Mouse (Mus musculus): ENCODE results near the gene Hbq1a. TPM values are rescaled to one million over a fixed set of nuclear protein-coding genes. Genes with fewer than 3 reads are reported as not detected.

The Hbq1a gene
- total RNA-seq (2015; ENCODE audit: low replicate concordance) (28.2 and 42.2 TPM in 2 replicates), total RNA-seq (2017; ENCODE audit: low replicate concordance) (17.0 and 21.0 TPM in 2 replicates)

DNA sequence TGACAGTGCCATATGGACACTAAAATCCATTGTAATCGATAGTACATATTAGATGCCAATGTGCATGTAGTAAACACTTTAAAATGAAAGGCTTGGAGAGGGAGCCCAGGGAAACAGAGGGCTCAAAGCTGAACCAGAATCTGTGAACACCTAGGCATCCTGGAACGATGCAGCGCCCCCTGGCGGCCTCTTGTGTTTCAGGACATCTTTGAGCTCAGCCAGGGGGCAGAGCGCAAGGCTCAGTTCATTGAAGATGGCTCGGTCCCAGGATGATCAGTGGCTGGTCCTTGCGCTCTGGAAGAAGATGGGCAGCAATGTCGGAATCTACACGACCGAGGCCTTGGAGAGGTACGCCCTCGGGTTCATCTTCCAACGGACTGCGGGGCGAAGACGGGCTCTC is at the start of gene Hbq1a:
Hbq1a (plus strand) TSS at position 205 of the 400 bp plus-strand sequence.
- ATAC-seq (replicated peaks; ENCODE audit: low FRiP score, poor library complexity, severe bottlenecking), result peak; percentile 10

DNA sequence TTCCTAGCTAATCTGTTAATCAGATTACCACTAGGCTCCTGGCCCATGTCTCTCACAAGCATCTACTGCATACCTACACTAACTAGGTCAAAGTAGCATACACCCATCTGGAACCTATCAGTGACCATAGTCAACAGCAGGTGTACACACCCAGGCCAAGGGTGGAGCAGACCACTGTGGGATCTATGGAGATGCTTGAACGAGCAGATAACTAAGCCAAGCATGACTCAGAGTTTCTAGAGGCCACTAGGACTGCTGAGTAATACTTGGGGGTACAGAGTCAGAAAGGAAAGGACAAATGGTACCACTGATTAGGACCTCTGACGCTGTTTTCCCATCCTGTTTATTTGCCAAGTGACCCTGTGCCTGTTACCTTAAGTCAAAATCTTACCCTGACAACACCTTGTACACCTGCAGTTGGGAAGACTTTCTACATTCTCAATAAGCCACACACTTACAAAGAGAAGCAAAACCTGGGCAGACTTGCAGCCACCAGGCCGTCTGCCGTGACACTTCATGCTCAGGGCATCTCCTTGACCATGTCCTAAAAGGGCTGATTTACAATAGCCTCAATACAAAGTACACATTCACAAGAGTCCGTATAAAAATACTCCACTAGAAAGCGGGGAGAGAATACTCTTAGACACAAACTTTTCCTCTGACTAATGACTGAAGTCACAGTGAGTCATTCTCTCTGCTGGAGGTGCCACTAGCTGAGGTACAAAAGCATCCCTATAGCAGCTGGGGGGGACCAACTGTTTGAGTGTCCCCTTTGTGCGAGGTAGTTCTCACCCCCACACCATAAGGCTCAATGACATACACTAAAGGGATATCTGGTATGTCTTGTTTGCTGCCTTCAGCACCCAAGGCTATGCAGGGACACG is 48.7 kb upstream of the Hbq1a start:
- ATAC-seq (replicated peaks; ENCODE audit: low FRiP score, poor library complexity, severe bottlenecking), result peak; percentile 75

DNA sequence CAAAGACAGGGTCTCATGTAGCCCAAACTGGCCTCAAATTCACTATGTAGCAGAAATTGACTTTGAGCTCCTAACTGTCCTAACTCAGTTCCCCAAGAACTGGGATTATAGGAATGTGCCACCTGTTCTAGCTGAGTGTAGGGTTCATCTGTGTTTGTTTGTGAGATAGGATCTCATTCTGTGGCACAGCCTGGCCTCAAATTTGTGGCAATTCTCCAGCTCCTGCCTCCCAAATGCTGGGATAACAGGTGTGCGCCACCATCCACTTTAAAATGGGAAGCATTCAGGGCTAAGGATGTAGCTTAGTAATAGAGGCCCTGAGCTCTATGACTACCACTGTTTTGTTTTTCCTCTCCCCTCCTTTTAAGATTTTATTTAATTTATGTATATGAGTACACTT is 46.7 kb upstream of the Hbq1a start:
- no peak for ATAC-seq (replicated peaks; ENCODE audit: low FRiP score, poor library complexity, severe bottlenecking)

DNA sequence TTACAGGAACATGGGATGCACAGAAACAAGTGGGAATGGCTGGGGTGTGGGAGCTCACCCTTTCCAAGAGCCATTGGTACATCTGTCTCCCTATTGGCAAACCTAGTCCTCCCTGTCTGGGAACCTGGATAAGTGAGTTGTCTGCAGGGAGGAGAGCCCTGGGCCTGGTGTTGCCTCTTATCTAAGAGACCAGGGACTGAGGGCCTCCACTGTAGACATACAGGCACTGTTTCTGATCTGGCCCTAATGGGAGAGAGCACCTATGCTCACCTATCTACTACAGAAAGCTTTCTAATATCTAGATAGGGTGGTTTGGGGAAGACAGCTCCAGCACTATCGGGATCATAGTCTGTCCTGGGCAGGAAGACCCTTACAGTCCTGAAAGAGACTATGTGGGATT is 43.7 kb upstream of the Hbq1a start:
- ATAC-seq (replicated peaks; ENCODE audit: low FRiP score, poor library complexity, severe bottlenecking), result peak; percentile 88

DNA sequence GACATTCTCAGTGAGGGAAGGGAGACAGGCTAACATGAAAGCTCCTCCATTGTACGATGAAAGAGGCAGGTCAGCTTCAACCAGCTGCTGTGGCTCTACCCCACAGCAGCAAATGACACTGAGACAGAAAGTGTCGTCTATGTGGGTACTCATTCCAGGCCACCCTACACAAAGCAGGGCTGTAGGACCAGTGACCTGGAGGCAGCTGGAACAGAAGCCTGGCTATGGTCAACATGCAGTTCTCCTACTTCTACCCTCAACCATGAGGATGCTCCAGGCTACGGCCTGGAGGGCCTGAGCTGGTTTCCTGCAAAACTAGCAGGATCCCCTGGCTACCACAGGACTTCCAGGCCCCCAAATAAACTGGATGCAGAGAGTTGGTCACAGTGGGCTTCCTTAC is 43.3 kb upstream of the Hbq1a start:
- ATAC-seq (replicated peaks; ENCODE audit: low FRiP score, poor library complexity, severe bottlenecking), result peak; percentile 5; the same call in 1 of the 2 replicates

DNA sequence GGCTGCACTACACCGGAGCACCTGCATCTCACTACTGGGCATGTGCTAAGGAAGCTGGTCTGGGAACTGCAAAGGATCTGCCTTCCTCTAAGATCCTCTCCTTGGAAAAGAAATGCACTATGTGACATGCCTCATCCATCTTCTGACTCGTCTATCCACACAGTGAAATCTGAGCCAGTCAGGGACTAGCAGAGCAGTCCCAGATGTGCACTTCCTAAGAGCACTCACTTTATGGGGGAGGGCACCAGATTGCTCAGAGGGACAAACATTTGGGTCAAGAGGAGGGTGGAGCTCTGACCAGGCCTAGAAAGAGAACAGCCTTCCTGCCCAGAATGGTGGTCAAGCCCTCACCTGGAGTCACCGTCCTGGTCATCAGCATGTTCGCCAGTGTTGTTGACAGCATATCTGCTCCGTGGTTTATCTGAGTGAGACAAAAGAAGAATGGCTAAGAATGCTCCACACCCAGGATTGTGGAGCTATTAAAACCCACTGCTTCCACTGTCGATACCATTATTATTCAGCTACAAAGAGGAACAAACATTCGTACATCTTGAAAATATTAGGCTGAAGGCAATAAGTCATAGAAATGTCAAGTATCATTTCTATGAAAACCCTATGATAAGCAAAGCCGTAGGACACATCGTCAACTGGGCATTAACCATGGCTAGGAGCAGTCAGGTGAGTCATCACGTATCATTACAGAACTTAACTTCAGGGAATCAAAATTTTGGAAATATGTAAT is 37.0 kb upstream of the Hbq1a start:
- no peak for ATAC-seq (replicated peaks; ENCODE audit: low FRiP score, poor library complexity, severe bottlenecking)

DNA sequence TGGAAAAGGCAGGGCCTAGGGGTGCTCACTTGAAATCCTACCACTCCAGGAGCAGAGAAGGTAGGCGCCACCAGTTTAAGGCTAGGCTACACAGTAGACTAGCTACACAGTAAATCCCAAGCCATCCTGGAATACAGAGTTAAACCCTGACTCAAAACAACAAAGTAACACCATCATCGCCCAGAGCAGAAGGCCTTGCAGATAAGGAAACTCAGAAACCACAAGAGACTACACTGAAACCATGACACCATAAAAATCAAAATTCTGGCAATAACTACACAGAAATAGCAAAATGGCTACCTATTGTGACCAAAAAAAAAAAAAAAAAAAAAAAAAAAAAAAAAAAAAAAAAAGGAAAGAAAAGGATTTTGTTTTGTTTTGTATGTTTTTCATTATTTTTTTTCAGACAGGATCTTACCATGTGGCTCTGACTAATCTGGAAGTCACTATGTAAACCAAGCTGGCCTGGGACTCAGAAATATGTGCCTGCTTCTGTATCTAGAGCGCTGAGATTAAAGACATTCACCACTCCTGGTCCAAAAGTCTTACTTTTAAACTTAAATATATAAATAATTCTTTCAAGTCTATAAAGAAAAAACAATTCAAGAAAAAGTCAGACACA is 34.6 kb upstream of the Hbq1a start:
- peak; percentile 59 for ATAC-seq (replicated peaks; ENCODE audit: low FRiP score, poor library complexity, severe bottlenecking)

DNA sequence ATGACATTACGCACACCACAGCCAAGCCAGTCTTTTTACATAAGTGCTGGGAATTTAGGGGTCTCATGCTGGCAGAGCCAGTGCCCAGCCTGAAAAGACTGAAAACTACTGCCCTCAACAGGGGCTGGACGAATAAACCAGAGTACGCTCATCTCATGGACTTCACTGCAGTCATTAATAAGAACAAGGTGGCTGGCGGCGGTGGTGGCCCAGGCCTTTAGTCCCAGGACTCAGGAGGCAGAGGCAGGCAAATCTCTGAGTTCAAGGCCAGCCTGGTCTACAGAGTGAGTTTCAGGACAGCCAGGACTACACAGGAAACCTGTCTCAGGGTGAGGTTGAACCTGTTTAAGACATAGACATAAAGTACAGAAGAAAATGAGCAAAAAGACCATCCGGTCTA is 33.7 kb upstream of the Hbq1a start:
- no peak for ATAC-seq (replicated peaks; ENCODE audit: low FRiP score, poor library complexity, severe bottlenecking)

DNA sequence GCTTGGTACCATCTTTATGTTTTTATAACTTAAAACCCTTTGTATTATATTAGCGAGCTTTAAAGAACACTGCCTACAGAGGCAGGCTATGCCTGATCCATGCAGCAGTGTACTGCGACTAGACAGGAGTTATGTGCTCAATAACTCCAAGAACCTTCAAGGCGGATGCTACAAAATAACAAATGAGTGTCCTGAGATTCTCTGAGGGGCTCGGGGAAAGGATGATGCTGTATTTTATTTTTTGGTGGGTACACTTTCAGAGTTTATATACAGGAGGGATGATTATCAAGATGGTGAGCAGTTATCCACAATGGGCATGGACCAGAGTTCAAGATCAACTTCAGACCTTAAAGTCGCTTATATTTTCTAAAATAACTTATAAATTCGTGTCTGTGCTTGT is 33.1 kb upstream of the Hbq1a start:
- no peak for ATAC-seq (replicated peaks; ENCODE audit: low FRiP score, poor library complexity, severe bottlenecking)

DNA sequence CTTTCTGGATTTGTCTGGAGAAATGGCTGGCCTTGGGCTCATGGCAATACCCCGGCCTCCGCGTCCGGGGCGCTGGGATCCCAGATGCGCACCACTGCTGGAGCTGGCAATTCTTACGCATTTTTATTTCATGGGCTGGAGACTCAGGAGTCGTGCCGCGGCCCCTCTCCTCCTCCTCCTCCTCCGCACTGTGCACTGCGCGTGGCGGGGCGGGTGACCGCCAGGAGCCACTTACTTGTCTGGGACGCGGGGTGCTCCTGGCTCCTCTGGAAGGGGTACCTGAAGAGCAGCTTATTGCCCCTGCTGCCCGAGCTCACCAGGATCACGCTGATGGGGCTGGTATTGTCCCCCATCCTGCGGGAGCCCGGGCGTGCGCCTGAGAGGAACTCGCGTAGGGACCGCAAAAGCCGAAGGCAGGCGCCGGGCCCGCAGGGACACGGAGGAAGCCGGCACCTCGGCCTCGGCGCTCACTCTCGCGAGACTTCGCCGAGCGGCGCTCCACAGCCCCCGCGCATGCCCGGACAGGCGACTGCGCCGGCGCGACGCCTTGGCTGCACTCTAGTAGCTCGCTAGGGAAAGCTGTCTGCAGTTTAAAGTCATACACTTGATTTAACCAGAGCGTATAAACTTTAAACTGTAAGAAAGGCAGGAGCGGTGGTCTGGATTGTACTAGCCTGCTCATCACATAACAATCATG is 32.5 kb upstream of the Hbq1a start, which contains the start of gene Nprl3:
Nprl3 (minus strand) TSS at position 520 of the 697 bp plus-strand sequence.
- peak; percentile 54 for ATAC-seq (replicated peaks; ENCODE audit: low FRiP score, poor library complexity, severe bottlenecking)

DNA sequence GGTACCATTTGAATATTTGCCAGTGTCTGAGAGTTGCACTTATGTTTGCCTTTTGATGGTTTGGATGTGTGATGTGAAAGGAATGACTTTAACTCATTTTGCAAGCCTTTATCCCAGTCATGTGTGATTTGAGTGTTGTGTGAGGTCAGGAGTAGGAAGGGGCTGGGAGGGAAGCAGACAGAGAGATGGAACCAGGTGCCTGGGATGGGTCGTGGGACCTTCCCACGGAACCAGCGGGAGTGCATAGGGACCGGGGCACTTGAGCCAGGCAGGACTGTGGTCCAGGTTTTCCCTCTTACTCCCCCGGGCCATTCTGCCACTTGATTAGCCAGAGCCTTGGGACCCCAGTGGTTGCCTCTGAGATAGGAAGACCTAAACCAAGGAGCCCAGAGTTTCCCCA is 31.9 kb upstream of the Hbq1a start:
- peak; percentile 17 for ATAC-seq (replicated peaks; ENCODE audit: low FRiP score, poor library complexity, severe bottlenecking)

DNA sequence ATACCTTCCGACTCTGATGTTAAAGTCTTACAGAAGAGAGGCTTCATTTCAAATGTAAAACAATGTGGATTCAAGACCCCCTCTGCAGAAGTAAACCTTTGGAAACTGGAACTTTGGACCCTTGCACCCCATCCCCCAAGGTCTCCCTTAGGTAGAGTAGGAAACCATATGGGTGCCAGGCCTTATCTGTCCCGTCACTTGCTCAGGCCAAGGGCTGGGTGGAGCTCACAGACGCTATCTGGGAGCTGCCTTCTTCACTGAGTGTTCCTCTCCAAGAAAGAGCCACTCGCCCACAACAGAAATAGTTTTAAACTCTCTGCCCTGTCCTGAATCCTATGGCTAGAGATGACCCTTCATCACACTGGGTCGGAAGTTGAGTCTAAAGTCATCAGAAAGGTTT is 30.9 kb upstream of the Hbq1a start:
- ATAC-seq (replicated peaks; ENCODE audit: low FRiP score, poor library complexity, severe bottlenecking), result peak; percentile 66

DNA sequence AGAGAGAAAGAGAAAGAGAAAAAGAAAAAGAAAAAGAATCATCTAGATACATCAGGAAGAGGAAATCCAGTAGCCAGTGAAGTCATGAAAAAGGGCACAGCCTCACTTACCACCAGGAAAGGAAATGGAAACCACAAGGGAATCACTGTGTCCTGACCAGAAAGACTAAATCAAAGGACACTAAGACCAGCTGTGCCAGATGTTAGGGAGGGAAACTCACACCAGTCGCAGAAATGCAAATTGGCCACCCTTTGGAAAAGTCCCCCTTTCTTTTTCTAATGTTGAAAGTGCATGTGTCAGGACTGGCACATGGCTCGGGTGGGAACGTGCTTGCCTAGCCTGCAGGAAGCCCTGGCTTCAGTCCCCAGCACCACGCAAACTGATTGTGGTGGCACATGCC is 28.7 kb upstream of the Hbq1a start:
- ATAC-seq (replicated peaks; ENCODE audit: low FRiP score, poor library complexity, severe bottlenecking), result no peak

DNA sequence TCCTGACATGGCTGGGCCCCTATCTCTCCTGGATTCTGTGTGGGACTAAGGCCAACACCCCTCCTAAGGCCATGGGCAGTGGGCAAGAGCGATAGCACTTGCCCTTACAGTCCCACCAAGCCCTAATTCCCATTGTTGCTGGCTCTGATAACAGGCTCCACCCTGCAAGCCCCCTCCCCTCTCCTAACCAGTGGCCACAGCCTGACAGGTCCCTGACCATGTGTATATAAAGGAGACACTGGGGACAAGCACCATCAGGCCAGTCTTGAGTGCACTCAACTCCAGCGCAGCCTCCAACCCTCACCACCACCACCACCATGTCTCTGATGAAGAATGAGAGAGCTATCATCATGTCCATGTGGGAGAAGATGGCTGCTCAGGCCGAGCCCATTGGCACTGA is 23.5 kb upstream of the Hbq1a start, which contains the start of gene Hba-x:
Hba-x (plus strand) TSS at position 54 of the 400 bp plus-strand sequence.
- ATAC-seq (replicated peaks; ENCODE audit: low FRiP score, poor library complexity, severe bottlenecking), result no peak

DNA sequence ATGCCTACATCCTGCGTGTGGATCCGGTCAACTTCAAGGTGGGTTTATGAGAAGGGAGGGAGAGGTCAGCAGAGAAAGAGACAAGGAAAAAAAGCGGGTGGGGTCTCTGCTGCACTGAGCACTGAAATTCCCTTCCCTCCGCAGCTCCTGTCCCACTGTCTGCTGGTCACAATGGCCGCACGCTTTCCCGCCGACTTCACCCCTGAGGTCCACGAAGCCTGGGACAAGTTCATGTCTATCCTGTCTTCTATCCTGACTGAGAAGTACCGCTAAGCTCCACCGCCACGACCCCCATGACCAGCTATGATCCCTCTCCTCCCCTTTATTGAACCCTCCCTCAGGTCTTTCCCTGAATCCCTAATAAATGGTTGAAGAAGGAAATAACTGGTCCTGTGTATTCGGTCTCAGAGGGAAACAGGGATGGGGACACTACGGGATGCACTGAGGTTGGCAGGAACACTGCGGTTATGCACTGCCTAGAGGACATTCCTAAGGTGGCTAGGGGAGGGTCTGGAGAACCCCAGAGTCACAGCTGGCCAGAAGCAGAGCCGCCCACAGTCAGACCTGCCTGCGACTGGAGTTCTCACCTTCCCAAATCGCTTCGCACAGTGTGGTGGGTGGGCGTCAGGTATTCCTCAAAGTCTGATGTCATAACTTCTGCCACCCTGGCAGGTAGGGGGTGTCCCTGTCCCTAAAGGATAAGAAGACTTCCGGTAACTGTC is 22.0 kb upstream of the Hbq1a start:
- ATAC-seq (replicated peaks; ENCODE audit: low FRiP score, poor library complexity, severe bottlenecking), result no peak

DNA sequence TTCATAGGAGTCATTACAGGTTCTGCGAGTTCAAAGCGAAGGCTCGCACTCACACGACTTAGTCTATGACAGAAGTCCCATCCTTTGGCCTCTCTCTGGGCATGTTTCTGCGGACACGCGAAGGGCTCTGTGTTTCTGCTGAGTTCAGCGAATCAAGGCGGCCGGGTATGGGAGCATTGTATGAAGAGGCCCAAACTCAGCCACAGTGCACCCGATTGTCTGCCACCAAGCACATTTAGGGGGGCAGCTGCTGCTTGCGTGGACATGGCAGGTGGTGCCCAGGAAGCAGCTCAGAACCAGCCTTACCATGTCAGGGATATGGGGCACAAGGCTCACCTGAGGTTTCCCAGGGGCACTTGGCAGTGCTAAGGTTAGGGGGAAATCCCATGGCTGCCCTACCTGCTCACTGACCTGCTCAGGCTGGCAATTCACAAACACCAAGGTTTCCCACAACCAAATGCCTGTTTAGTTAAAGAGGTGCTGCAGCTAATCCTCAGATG is 21.4 kb upstream of the Hbq1a start:
- no peak for ATAC-seq (replicated peaks; ENCODE audit: low FRiP score, poor library complexity, severe bottlenecking)

DNA sequence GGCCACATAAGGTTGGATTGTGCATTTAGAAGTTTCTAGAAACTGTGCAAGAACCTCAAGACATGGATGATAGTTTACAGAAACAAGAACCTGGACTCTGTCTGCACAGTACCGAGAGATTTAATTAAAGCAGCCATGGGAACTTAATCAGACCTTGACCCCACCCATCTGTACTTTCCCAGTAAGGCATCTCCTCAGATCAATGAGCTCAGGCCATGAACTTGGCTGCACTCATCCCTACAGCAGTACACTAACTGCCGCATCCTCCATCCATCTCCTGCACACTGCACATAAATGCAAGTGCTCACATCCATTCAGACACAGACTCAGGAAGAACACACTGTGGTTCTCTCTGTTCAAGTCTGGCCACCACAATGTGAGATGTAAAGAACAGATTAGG is 19.2 kb upstream of the Hbq1a start:
- no peak for ATAC-seq (replicated peaks; ENCODE audit: low FRiP score, poor library complexity, severe bottlenecking)

DNA sequence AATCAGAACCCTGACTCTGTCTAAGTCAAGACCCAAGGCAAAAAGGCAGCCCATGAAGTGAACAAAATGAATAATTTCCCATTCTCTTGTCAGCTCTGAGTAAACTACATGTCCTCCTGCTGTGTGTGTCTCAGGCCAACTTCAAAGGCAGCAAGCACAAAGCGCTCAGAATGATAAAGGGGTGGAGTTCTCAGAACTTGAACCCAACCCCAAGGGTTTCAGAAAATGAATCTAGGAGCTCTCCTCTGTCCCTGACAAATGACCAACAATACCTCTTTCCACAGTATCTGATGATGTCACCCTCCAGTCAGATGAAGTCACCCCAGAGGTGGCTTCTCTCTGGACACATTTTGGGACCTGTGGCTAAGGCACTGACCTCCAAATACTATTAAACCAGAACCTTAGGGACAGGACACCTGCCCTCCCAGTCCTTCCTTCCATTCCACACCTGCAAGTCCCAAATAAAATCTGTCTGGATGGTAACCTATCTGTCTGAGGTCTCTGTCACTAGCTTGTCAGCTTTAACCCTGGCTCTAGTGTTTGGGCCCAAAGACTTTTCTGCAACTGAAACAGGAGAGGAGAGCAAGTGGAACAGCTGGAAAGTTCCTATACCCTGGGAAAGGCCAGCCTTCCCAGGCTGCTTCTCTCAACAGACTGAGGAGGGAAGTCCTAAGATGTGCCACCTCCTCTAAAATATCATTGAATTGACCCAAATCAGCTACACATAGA is 18.3 kb upstream of the Hbq1a start:
- ATAC-seq (replicated peaks; ENCODE audit: low FRiP score, poor library complexity, severe bottlenecking), result no peak
